Mouse (Mus musculus) intestine, embryonic 16.5 days (tissue): ENCODE data around the gene Kifc3. TPM values are rescaled to one million over a fixed set of nuclear protein-coding genes. Genes with fewer than 3 reads are reported as not detected.

Source experiments
- ATAC-seq: fragments of 200-750 bp; cut with Nextera tagmentation; 2 replicates; pipeline ENCODE4 v1.8.0; 2017; ENCODE audit warnings: moderate TSS enrichment, moderate library complexity
- H3K27ac ChIP-seq: fragments of 300-500 bp; sonication (generic); 2 replicates; pipeline ENCODE4 v1.5.1; 2014; ENCODE audit warnings: mild to moderate bottlenecking, low read length
- H3K27me3 ChIP-seq: fragments of 300-500 bp; sonication (generic); replicated peaks from 2 replicates; pipeline ENCODE4 v1.6.1; 2014; ENCODE audit warnings: low read length, control low read depth, mixed read lengths; ENCODE audit not compliant: control insufficient read depth, insufficient read depth
- H3K36me3 ChIP-seq: fragments of 300-500 bp; sonication (generic); 2 replicates; pipeline ENCODE4 v1.6.1; 2014; ENCODE audit warnings: low read length, control low read depth; ENCODE audit not compliant: control insufficient read depth, insufficient read depth
- H3K4me1 ChIP-seq: fragments of 300-500 bp; sonication (generic); 2 replicates; pipeline ENCODE4 v1.6.1; 2014; ENCODE audit warnings: low read length, control low read depth, mixed read lengths; ENCODE audit not compliant: control insufficient read depth, insufficient read depth
- H3K4me2 ChIP-seq: fragments of 300-500 bp; sonication (generic); 2 replicates; pipeline ENCODE4 v1.6.1; 2014; ENCODE audit warnings: low read depth, low read length, control low read depth
- H3K4me3 ChIP-seq: fragments of 300-500 bp; sonication (generic); 2 replicates; pipeline ENCODE4 v1.5.1; 2014; ENCODE audit warnings: mild to moderate bottlenecking, low read length
- H3K9ac ChIP-seq: fragments of 300-500 bp; sonication (generic); 2 replicates; pipeline ENCODE4 v1.6.1; 2014; ENCODE audit warnings: low read depth, low read length
- H3K9me3 ChIP-seq: fragments of 300-500 bp; sonication (generic); 2 replicates; pipeline ENCODE4 v1.6.1; 2016; ENCODE audit warnings: low read length, control low read depth; ENCODE audit not compliant: control insufficient read depth
- WGBS: fragments of 180-500 bp; shearing (Covaris S2); extraction: QIAGEN DNeasy Blood & Tissue Kit; methylation state at CpG from one replicate; pipeline ENCODE4 v1.1.7; 2014; 5-methylcytosine and 5-hydroxymethylcytosine counted together
- polyA plus RNA-seq: library from polyadenylated mRNA; unstranded; fragments of >200 nt; fragmentation: Nextera tagmentation; extraction: Ambion mirVana; gene quantifications from 2 replicates; pipeline ENCODE4 v1.2.1, GENCODE M21; 2015

The Kifc3 gene
- polyA plus RNA-seq, 1 experiment from 2014 or later = 23.4 TPM

DNA sequence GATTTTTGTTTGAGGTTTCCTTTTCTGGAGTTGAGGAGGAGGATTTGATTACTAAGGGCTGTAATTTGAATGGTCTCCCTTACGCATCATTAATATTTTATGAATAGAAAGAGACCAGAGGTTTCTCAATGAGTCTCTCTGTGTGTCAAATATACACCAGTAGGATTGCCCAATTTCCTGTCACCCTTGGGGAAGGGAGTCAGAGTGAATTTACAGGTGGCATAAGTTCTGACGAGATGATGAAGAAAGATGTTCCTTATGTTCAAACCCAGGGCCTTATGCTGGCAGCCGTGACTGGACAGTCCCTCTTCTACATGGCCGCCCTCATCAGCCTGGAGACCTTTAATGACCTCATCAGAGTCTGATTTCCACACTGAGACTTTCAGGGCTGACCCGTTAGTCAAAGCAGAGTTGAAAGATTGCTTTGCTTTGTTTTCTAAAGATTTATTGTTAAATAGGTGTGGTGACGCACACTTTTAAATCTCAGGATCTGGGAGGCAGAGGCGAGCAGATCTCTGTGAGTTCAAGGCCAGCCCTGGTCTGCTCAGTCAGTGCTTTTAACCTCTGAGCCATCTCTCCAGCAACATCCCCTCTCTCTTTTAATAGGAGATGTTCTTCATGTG lies 16.6 kb downstream of the Kifc3 start:
- H3K4me1 ChIP-seq = 0 out of 2 replicates have a peak, but pooled peaks cover 4% of the 10 kb centered on the region
- no peak overlapping the region for H3K9ac ChIP-seq
- no peak for ATAC-seq
- 82% methylated on average over 7 of the region's 7 CpGs for WGBS
- H3K27me3 ChIP-seq = no peaks in the 10 kb centered on the region
- no peak overlapping the region for H3K27ac ChIP-seq
- no peaks in the 10 kb centered on the region for H3K36me3 ChIP-seq
- no peaks in the 10 kb centered on the region for H3K9me3 ChIP-seq
- H3K4me2 ChIP-seq = no peak overlapping the region
- H3K4me3 ChIP-seq = no peak overlapping the region

DNA sequence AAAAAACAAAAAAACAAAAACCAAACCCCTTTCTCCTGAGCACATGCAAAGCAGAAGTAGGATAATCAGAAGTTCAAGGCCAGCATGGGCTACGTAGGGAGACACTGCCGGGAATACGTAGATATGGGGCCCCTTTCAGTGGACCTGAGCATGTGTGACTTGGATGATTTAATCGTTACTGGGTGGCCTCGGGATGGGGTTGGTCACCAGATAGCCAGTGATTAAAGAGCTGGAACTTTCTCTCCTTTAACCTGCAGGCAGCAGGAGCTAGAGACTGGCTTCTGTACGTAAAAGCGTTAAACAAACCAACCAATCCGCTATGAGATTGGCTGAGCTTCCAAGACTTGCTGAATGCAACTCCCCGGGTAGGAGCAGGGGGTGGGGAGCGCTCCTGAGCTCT lies 17.5 kb downstream of the Kifc3 start:
- H3K4me1 ChIP-seq = 0 out of 2 replicates have a peak, but pooled peaks cover 4% of the 10 kb centered on the region
- WGBS = 42% methylated on average over 10 of the region's 10 CpGs
- H3K4me2 ChIP-seq = no peak overlapping the region
- H3K36me3 ChIP-seq = no peaks in the 10 kb centered on the region
- no peak overlapping the region for H3K4me3 ChIP-seq
- no peak overlapping the region for H3K9ac ChIP-seq
- ATAC-seq = no peak
- H3K27ac ChIP-seq = no peak overlapping the region
- no peaks in the 10 kb centered on the region for H3K9me3 ChIP-seq
- no peaks in the 10 kb centered on the region for H3K27me3 ChIP-seq

DNA sequence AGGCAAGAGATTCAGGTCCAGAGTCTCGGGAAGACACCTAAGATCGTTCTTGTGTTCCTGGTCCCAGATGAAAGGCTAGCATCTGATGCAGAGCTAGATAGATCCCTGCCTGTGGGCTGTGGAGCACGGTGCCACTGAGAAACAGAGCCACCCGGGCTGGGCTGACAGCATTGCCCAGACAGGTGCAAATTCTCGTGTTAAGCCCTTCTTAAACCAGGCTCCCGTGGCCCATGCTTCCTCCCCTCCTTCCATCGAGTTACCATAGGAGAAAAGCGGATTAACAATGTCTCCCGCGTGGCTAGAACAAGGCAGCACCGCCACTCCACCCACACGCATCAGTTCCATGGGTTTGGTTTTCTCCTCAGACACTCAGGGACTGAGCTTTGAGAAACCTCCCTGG lies 18.4 kb downstream of the Kifc3 start:
- H3K9ac ChIP-seq = no peak overlapping the region
- no peak overlapping the region for H3K4me2 ChIP-seq
- H3K27me3 ChIP-seq = no peaks in the 10 kb centered on the region
- ATAC-seq = no peak
- 85% methylated on average over 12 of the region's 12 CpGs for WGBS
- H3K4me1 ChIP-seq = 0 out of 2 replicates have a peak, but pooled peaks cover 4% of the 10 kb centered on the region
- no peaks in the 10 kb centered on the region for H3K9me3 ChIP-seq
- H3K36me3 ChIP-seq = no peaks in the 10 kb centered on the region
- H3K27ac ChIP-seq = no peak overlapping the region
- H3K4me3 ChIP-seq = no peak overlapping the region

DNA sequence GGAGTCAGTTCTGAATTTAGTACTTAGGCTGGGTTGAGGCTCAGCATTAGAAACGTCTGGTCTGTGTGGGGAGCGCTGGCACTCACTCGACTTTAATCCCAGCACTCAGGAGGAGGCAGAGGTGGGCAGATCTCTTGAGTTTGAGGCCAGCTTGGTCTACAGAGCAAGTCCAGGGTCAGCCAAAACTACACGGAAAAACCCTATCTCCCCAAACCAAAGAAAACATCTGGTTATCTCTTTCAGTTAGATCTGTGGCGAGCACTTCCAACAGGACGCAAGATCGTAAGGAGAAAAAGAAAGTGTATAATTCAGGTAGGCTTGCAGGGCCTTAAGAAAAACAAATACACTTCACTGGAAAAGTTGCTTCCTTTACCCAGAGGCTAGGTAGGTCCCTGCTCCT lies 20.8 kb downstream of the Kifc3 start:
- no peak overlapping the region for H3K4me3 ChIP-seq
- H3K9ac ChIP-seq = no peak overlapping the region
- no peak overlapping the region for H3K4me2 ChIP-seq
- H3K9me3 ChIP-seq = no peaks in the 10 kb centered on the region
- H3K27ac ChIP-seq = no peak overlapping the region
- H3K36me3 ChIP-seq = no peaks in the 10 kb centered on the region
- 55% methylated on average over 7 of the region's 7 CpGs for WGBS
- no peak for ATAC-seq
- no peaks in the 10 kb centered on the region for H3K27me3 ChIP-seq
- H3K4me1 ChIP-seq = 0 out of 2 replicates have a peak, but pooled peaks cover 4% of the 10 kb centered on the region

DNA sequence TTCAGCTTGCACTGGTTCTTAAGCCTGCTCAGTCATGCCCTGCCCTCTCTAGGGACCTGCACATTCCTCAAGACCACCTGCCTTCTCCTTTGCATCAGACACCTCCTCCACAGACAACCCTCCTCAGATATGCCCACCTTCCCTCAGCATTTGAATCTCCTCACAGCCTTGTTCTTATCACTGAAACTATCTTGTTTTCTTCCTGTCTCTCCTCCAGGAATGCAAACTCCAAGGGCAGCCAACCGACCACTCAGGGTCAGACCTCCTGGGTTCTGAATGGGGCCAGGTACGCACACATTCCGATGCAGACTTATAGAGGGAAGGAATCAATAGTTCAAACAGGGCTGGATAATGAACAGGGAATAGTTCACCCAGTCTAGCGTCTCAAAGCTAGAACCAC lies 24.4 kb downstream of the Kifc3 start:
- WGBS = 55% methylated on average over 4 of the region's 4 CpGs
- Histone ChIP-seq H3K4me2 (no peak overlapping the region), H3K9me3 (no peaks in the 10 kb centered on the region), H3K4me1 (no peaks in the 10 kb centered on the region), H3K4me3 (no peak overlapping the region), H3K36me3 (no peaks in the 10 kb centered on the region), H3K9ac (no peak overlapping the region), H3K27me3 (no peaks in the 10 kb centered on the region), H3K27ac (no peak overlapping the region)
- ATAC-seq = no peak

DNA sequence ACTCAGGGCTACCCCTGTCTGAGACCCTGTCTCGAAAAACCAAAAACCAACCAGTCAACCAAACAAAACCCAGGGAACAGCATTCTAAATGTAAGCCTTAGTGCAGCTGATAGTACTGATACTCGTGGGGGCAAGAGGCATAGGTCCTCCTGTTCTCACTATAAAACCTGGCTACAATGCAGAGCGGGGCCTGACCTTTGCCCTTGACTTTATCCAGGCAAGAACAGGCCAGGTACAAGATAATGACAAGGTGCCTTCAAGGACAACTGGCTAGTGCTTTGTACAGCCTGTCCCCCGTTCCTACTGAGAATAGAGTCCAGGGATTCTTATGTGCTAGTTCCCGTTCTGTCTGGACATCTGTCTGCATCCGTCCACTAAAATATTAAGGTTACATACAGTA lies 25.6 kb downstream of the Kifc3 start:
- Histone ChIP-seq H3K9me3 (no peaks in the 10 kb centered on the region), H3K27ac (no peak overlapping the region), H3K9ac (no peak overlapping the region), H3K27me3 (no peaks in the 10 kb centered on the region), H3K4me3 (no peak overlapping the region), H3K36me3 (no peaks in the 10 kb centered on the region), H3K4me1 (no peaks in the 10 kb centered on the region), H3K4me2 (no peak overlapping the region)
- WGBS = 68% methylated on average over 6 of the region's 6 CpGs
- ATAC-seq = no peak

DNA sequence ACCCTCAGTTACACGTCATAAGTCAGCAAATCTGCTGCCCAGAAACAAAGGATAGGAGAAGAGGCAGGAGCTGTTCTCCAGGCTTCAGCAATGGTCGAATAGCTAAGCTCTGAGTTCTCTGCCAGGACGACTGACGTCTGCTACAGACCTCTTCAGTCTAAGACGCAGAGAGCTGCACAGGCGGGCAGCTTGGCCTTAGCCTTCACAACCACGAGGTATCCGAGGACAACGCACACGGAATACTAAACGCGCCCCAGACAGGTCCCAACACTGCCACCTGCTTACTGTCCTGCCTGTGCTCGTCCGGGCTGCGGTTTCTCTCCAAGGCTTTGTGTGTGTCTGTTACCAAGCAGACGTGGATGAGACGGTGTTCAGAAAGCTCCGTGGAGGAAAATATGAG lies 26.8 kb downstream of the Kifc3 start:
- H3K4me2 ChIP-seq = no peak overlapping the region
- H3K9ac ChIP-seq = no peak overlapping the region
- WGBS = 48% methylated on average over 18 of the region's 18 CpGs
- H3K9me3 ChIP-seq = no peaks in the 10 kb centered on the region
- H3K27ac ChIP-seq = no peak overlapping the region
- no peaks in the 10 kb centered on the region for H3K4me1 ChIP-seq
- H3K36me3 ChIP-seq = no peaks in the 10 kb centered on the region
- no peaks in the 10 kb centered on the region for H3K27me3 ChIP-seq
- no peak for ATAC-seq
- no peak overlapping the region for H3K4me3 ChIP-seq

DNA sequence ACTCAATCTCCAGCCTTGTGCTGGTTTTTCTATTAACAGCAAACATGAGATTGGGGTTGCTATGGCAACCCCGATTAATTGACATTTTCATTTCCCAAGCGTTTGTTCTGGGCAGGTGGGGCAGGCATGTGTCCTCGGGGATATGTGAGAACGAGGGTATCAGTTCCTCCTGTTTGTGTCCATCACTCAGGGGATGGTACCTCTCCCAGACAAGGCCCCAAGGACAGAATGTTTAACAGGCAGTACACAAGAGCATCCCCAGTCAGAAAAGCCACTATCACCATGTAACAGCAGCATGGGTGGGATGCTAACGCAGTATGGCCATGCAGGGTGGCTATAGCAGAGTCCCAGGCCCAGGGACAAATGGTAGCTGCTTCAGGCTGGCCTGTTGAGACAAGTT lies 27.3 kb downstream of the Kifc3 start:
- H3K27ac ChIP-seq = no peak overlapping the region
- no peak overlapping the region for H3K4me2 ChIP-seq
- no peak overlapping the region for H3K9ac ChIP-seq
- no peaks in the 10 kb centered on the region for H3K27me3 ChIP-seq
- no peaks in the 10 kb centered on the region for H3K36me3 ChIP-seq
- ATAC-seq = no peak
- no peak overlapping the region for H3K4me3 ChIP-seq
- H3K4me1 ChIP-seq = no peaks in the 10 kb centered on the region
- no peaks in the 10 kb centered on the region for H3K9me3 ChIP-seq
- 48% methylated on average over 5 of the region's 5 CpGs for WGBS

DNA sequence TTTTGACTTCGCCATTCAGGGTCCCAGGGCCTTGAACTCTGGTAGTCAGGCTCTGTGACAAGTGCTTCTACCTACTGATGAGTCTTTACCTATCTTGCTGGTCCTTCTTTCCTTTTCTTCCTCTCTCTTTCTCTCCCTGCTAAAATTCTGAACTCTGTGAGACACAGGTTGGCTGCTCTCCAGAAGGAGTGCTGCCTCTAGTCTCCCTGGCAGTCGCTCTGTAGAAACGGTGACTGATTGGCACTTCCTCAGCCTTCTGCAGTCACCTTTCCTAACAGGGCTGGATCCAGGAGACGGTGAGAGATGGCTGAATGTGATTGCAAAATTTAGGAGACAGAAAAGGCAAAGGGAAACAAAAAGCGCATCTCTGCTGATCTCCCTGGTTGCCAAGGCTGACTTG lies 30.2 kb downstream of the Kifc3 start:
- Histone ChIP-seq H3K27ac (no peak overlapping the region), H3K4me1 (no peaks in the 10 kb centered on the region), H3K9ac (no peak overlapping the region), H3K4me2 (no peak overlapping the region), H3K27me3 (no peaks in the 10 kb centered on the region), H3K36me3 (no peaks in the 10 kb centered on the region), H3K9me3 (no peaks in the 10 kb centered on the region), H3K4me3 (no peak overlapping the region)
- no peak for ATAC-seq
- WGBS = 61% methylated on average over 5 of the region's 5 CpGs

DNA sequence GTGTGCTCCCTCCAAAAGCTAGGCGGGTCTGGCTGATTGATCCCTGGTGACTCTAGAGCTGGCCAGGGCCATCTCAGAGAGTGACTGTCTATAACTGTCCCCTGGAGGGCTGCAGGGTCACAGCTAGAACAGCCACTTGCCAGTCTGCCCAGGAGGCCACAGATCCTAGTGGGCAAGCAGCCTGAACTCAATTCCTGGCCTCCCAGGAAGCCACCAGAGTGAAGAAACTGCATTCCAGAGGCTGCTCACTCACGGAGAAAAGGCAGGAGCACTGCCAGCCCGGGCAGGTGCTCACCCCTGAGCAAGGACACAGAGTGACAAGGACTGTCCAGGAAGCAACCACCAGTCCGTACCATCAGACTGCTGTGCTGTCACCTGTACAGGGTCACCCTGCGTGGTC lies 34.9 kb downstream of the Kifc3 start:
- Histone ChIP-seq H3K9ac (no peak overlapping the region), H3K36me3 (no peaks in the 10 kb centered on the region), H3K4me1 (no peaks in the 10 kb centered on the region), H3K4me3 (no peak overlapping the region), H3K9me3 (no peaks in the 10 kb centered on the region), H3K4me2 (no peak overlapping the region), H3K27ac (no peak overlapping the region), H3K27me3 (no peaks in the 10 kb centered on the region)
- no peak; the same call in 1 of the 2 replicates for ATAC-seq
- WGBS = 66% methylated on average over 5 of the region's 5 CpGs
